Mouse (Mus musculus): ENCODE data around the gene Fnip2.

Gene Fnip2

GRCm38 (mm10) chr3:79478400-79478799, 89.2 kb downstream of the Fnip2 start:
- no peak for DNase-seq (ENCODE audit: low read depth, low spot score)

GRCm38 (mm10) chr3:79475980-79476379, 91.6 kb downstream of the Fnip2 start:
- DNase-seq (ENCODE audit: low read depth, low spot score), result no peak

GRCm38 (mm10) chr3:79474911-79475310, 92.7 kb downstream of the Fnip2 start:
- no peak for DNase-seq (ENCODE audit: low read depth, low spot score)

DNA sequence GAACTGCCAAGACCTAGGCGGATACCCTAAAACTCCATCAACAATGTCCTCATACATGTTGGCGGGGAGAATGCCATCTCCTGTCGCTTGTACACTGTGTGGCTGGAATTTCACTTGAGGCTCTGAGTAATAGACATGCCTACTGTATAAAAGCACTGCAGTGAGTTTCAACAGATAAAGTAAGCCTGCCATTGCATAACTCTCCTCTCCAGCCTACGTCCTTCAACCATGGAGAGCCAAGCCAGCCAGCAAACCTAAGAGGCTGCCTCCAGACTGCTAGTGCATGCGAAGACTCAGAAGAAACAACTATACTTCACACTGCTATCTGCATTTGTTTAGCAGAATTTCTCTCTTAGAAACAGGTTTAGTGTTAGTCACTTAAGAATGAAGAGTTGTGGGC, 95.2 kb downstream of the Fnip2 start:
- DNase-seq (ENCODE audit: low read depth, low spot score), result no peak

DNA sequence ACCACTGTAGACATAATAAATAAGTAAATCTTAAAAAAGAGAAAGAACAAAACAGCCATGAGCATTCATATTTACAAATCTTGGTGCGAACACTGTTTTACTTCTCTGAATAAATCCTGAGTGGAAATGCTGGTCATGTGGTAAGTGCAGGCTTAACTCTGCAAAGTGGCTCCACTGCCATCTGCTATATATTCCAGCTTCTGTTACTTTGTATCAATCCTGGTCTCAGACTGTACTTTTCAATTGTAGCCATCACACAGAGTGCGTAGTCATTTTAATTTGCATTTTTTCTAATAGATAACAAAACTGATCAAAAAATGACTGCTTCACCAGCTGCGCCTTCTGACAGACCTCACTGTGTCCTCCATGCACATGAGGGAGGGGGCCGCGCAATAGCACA, 98.2 kb downstream of the Fnip2 start:
- DNase-seq (ENCODE audit: low read depth, low spot score), result no peak

DNA sequence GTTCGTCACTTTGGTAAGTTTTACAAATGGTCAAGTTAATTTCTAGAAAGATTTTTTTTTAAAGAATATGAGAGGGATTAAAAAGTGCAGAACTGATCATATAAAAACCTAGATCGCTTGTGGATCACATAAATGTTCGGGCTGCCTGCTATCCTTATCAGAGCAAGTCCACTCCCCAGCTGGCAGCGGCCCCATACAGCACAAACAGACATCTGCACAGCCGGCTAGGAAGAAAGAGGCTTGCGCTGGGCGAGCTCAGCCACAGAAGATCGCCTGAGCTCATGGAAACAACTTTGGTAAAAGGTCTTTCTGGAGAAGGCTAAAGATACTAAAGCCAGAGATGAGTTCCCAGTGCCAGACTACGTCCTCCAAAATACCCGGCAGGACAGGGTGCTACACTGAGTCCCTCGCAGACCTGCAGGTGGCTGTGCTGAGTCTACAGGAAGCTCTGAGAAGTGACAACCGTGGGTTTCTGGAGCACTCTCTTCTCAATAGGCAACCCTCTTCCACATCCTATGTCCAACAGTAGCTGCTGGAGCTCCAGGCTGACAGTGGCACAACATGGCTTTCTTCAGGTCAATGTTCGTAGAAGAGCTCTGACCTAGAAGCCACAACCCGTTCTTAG, 108.8 kb downstream of the Fnip2 start:
- DNase-seq (ENCODE audit: low read depth, low spot score), result no peak

- no peak for DNase-seq (ENCODE audit: low read depth, low spot score)
Observed at GRCm38 (mm10) chr3:79455761-79456160, 111.8 kb downstream of the Fnip2 start.

GRCm38 (mm10) chr3:79452696-79453263, 114.8 kb downstream of the Fnip2 start:
- DNase-seq (ENCODE audit: low read depth, low spot score), result peak; percentile 14

GRCm38 (mm10) chr3:79449361-79449760, 118.2 kb downstream of the Fnip2 start:
- DNase-seq (ENCODE audit: low read depth, low spot score), result no peak

- no peak for DNase-seq (ENCODE audit: low read depth, low spot score)
Observed at GRCm38 (mm10) chr3:79448421-79448820, 119.2 kb downstream of the Fnip2 start.

DNA sequence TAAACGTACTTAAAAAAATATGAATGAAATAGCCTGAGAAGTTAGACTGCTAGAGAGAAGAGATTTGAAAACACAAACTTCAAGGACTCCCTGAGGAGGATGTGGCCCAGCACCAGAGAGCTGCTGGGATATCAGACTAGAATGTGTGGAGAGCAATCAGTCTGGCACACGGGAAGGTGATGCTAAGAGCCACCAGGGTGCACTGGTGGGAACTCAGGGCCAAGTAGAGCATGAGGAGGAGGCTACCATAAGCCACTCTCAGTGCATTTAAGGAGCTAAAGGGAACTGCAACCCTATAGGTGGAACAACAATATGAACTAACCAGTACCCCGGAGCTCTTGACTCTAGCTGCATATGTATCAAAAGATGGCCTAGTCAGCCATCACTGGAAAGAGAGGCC, 120.9 kb downstream of the Fnip2 start:
- peak; percentile 31 for DNase-seq (ENCODE audit: low read depth, low spot score)

- DNase-seq (ENCODE audit: low read depth, low spot score), result peak; percentile 67
Observed at GRCm38 (mm10) chr3:79446124-79446523, 121.5 kb downstream of the Fnip2 start.

GRCm38 (mm10) chr3:79445041-79445440, 122.6 kb downstream of the Fnip2 start:
- DNase-seq (ENCODE audit: low read depth, low spot score), result no peak

- DNase-seq (ENCODE audit: low read depth, low spot score), result peak; percentile 37
Observed at GRCm38 (mm10) chr3:79443850-79444249, 123.7 kb downstream of the Fnip2 start.

- no peak for DNase-seq (ENCODE audit: low read depth, low spot score)
Observed at GRCm38 (mm10) chr3:79440976-79441491, 126.6 kb downstream of the Fnip2 start.

- DNase-seq (ENCODE audit: low read depth, low spot score), result no peak
Observed at GRCm38 (mm10) chr3:79438276-79438675, 129.3 kb downstream of the Fnip2 start.

DNA sequence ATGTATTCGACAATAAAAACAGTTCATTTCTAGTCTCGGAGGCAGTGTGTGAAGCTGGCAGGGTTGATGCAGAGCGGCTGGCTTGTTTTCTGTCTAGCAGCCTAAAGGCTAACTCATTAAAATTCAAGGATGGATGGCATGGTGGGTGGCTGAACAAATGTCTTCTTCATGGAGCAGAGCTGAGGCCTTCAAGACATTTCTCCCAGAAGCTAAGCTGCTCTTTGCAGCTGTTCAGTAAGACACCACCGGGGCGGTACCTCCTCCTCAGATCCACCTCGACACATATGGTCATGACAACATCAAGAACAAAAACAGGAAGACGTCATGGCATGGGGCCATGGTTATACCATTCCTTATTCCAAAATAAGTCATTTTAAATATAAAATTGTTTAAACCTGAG, 131.4 kb downstream of the Fnip2 start:
- no peak for DNase-seq (ENCODE audit: low read depth, low spot score)

GRCm38 (mm10) chr3:79434985-79435384, 132.6 kb downstream of the Fnip2 start:
- DNase-seq (ENCODE audit: low read depth, low spot score), result peak; percentile 90

- DNase-seq (ENCODE audit: low read depth, low spot score), result peak; percentile 48
Observed at GRCm38 (mm10) chr3:79434436-79434835, 133.2 kb downstream of the Fnip2 start.

- peak; percentile 42 for DNase-seq (ENCODE audit: low read depth, low spot score)
Observed at GRCm38 (mm10) chr3:79433593-79433992, 134.0 kb downstream of the Fnip2 start.

DNA sequence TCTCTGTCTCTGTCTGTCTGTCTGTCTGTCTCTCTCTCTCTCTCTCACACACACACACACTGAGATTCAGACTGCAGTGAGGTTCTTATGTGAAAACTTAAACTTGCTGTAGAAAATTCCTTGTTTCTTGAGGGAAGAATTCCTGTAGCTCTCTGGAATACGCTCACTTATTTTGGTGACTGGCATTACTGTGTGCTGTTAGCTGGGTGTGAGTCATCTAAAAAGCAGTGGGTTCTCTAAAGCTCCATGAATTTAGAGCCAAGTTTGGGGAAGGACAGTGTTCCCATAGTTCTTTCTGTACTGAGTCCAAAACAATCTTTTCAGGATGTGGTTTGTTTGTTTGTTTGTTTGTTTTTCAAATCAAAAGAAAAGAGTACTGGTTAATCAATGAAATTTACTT, 142.2 kb downstream of the Fnip2 start:
- no peak for DNase-seq (ENCODE audit: low read depth, low spot score)

DNA sequence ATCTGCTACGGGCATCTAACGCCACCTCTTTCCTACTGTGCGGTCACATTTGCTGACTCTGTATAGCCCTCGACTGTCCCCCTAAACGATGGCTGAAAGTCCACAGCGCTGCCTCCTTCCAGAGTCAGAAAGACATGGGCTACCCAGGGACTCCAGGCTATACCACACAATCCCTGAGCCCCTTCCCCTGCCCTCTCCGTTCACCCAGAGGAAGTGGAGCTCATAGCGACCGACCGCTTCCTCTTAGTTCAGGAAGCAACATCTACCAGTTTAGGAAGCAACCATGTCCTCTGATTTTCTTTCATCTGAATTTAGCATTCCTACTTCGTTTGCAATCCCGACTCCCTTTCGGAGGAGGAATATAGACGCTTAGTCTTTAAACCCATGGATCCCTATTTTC, 148.7 kb downstream of the Fnip2 start:
- no peak for DNase-seq (ENCODE audit: low read depth, low spot score)

DNA sequence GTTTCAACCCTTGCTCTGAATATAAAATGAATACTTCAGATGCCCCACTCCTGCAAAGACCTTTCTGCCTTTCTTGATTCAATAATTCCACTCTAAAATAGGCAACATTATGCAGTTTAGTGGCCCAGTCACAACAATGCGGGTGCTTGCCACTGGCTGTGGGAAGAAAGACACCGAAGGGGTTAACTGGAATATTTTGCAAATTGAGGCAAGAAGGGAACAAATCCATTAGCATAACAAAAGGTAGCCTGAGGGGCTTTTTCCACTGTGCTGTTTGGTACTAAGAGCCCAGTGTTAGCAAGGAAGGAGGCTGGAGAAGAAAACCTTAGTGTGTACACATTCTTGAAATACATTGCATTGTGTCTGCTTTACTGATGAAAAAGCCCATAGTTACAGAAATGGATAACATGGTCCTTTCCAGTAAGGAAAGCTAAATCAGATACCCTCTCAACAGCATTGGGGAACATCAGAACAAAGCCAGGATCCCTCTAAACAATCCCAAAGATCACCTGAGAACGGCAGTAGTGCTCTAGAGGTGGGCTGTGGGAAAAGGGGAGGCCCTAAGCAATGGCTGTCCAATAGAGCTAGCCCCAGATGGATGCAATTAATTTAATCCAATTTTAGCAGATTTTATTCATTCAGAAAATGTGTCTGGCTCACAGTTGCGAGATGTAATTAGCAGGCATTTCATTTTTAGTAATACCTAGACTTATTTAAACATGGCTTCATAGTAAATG, 150.5 kb downstream of the Fnip2 start:
- peak; percentile 86 for DNase-seq (ENCODE audit: low read depth, low spot score)
